Comparison of ENCODE assay signal across 14 mouse cellular contexts in genomic region chr4:70804925-70805342, GRCm38 (mm10).
DNase-seq lines count a peak whose midpoint lies in the region; ATAC-seq lines count a peak whose summit lies in the region.
"Had no signal": no experiment of that assay in that cellular context is flagged by ENCODE, and none has a peak within 500 bp of the region (broad histone marks: within the 10 kb centered on the region; RNA-seq: fewer than 3 reads in every experiment).

No protein-coding gene starts in this region.

- H3K27ac ChIP-seq in forebrain, embryonic 14.5 days (ENCODE audit: low read depth, low read length) = no peak overlapping the region
- H3K27ac ChIP-seq in forebrain, embryonic 12.5 days = no peak overlapping the region
- H3K27ac ChIP-seq in lung, embryonic 16.5 days (ENCODE audit: low read length) = no peak overlapping the region
- H3K27ac ChIP-seq in neural tube, embryonic 15.5 days (replicated peaks) = no peak overlapping the region
- H3K27ac ChIP-seq: heart, adult 2 months; limb, embryonic 13.5 days; neural tube, embryonic 13.5 days had no signal

- 63% methylated on average over 3 of the region's 3 CpGs for WGBS in forebrain, embryonic 14.5 days
- 88% methylated on average over 3 of the region's 3 CpGs for WGBS in forebrain, embryonic 12.5 days
- WGBS in lung, embryonic 16.5 days = 39% methylated on average over 3 of the region's 3 CpGs
- WGBS in neural tube, embryonic 15.5 days = 79% methylated on average over 3 of the region's 3 CpGs

- peak; percentile 87 for ATAC-seq in forebrain, embryonic 14.5 days
- ATAC-seq in forebrain, embryonic 12.5 days (ENCODE audit: low FRiP score) = no peak
- ATAC-seq in lung, embryonic 16.5 days (ENCODE audit: low read depth) = peak; percentile 41; the same call in 1 of the 2 replicates
- no peak for ATAC-seq in neural tube, embryonic 15.5 days (ENCODE audit: low FRiP score)
- ATAC-seq: CD4-positive, CD25-positive, alpha-beta regulatory T cell, adult 4 months; inflammation-experienced regulatory T-cells, adult 6 months; liver, postnatal 0 days had no signal

- H3K36me3 ChIP-seq in forebrain, embryonic 14.5 days (ENCODE audit: control insufficient read depth, insufficient read depth, low read length) = no peaks in the 10 kb centered on the region
- no peaks in the 10 kb centered on the region for H3K36me3 ChIP-seq in forebrain, embryonic 12.5 days (replicated peaks)
- no peaks in the 10 kb centered on the region for H3K36me3 ChIP-seq in lung, embryonic 16.5 days (ENCODE audit: control insufficient read depth, insufficient read depth, low read length)
- H3K36me3 ChIP-seq in neural tube, embryonic 15.5 days = no peaks in the 10 kb centered on the region
- H3K36me3 ChIP-seq: limb, embryonic 13.5 days; neural tube, embryonic 13.5 days had no signal

- H3K27me3 ChIP-seq in forebrain, embryonic 14.5 days (replicated peaks; ENCODE audit: control insufficient read depth, insufficient read depth, low read length) = no peaks in the 10 kb centered on the region
- 0 out of 2 replicates have a peak, but pooled peaks cover 4% of the 10 kb centered on the region for H3K27me3 ChIP-seq in forebrain, embryonic 12.5 days
- no peaks in the 10 kb centered on the region for H3K27me3 ChIP-seq in lung, embryonic 16.5 days (ENCODE audit: control insufficient read depth, insufficient read depth, low read depth, low read length)
- no peaks in the 10 kb centered on the region for H3K27me3 ChIP-seq in neural tube, embryonic 15.5 days (replicated peaks)
- H3K27me3 ChIP-seq: limb, embryonic 13.5 days; neural tube, embryonic 13.5 days had no signal

- DNase-seq in forebrain, embryonic 14.5 days (ENCODE audit: low spot score) = peak; percentile 82
- DNase-seq in lung, postnatal 4 days = no peak
- peak; percentile 25 for DNase-seq in fibroblast of lung, adult 2 months (ENCODE audit: low read depth)
- DNase-seq in layer of hippocampus, postnatal 14 days (ENCODE audit: low spot score in 2 of 2) = peak; percentile 51 to 81
- DNase-seq: adrenal gland, postnatal 10 days; heart, adult 2 months; liver, postnatal 0 days had no signal

- no peaks in the 10 kb centered on the region for H3K4me1 ChIP-seq in forebrain, embryonic 14.5 days (ENCODE audit: control insufficient read depth, insufficient read depth, low read length)
- no peaks in the 10 kb centered on the region for H3K4me1 ChIP-seq in forebrain, embryonic 12.5 days
- no peaks in the 10 kb centered on the region for H3K4me1 ChIP-seq in lung, embryonic 16.5 days (replicated peaks; ENCODE audit: control insufficient read depth, insufficient read depth, low read length)
- no peaks in the 10 kb centered on the region for H3K4me1 ChIP-seq in neural tube, embryonic 15.5 days
- H3K4me1 ChIP-seq: limb, embryonic 13.5 days; neural tube, embryonic 13.5 days had no signal

- H3K4me2 ChIP-seq in forebrain, embryonic 14.5 days (ENCODE audit: low read length) = no peak overlapping the region
- no peak overlapping the region for H3K4me2 ChIP-seq in forebrain, embryonic 12.5 days
- no peak overlapping the region for H3K4me2 ChIP-seq in lung, embryonic 16.5 days (ENCODE audit: low read depth, low read length)
- no peak overlapping the region for H3K4me2 ChIP-seq in neural tube, embryonic 15.5 days
- H3K4me2 ChIP-seq: limb, embryonic 13.5 days; neural tube, embryonic 13.5 days had no signal

- no peaks in the 10 kb centered on the region for H3K9me3 ChIP-seq in forebrain, embryonic 14.5 days (replicated peaks; ENCODE audit: control insufficient read depth, low read length)
- H3K9me3 ChIP-seq in forebrain, embryonic 12.5 days = no peaks in the 10 kb centered on the region
- H3K9me3 ChIP-seq in lung, embryonic 16.5 days (ENCODE audit: control insufficient read depth, low read length) = no peaks in the 10 kb centered on the region
- H3K9me3 ChIP-seq in neural tube, embryonic 15.5 days (replicated peaks) = no peaks in the 10 kb centered on the region
- H3K9me3 ChIP-seq: limb, embryonic 13.5 days; neural tube, embryonic 13.5 days had no signal

- H3K9ac ChIP-seq in forebrain, embryonic 14.5 days (ENCODE audit: low read length) = no peak overlapping the region
- H3K9ac ChIP-seq in forebrain, embryonic 12.5 days = no peak overlapping the region
- H3K9ac ChIP-seq in lung, embryonic 16.5 days (ENCODE audit: low read length) = no peak overlapping the region
- no peak overlapping the region for H3K9ac ChIP-seq in neural tube, embryonic 15.5 days (replicated peaks)
- H3K9ac ChIP-seq: limb, embryonic 13.5 days; liver, postnatal 0 days; neural tube, embryonic 13.5 days had no signal

- no peak overlapping the region for H3K4me3 ChIP-seq in forebrain, embryonic 14.5 days (ENCODE audit: low read depth, low read length)
- H3K4me3 ChIP-seq in forebrain, embryonic 12.5 days (replicated peaks) = no peak overlapping the region
- H3K4me3 ChIP-seq in lung, embryonic 16.5 days (ENCODE audit: low read length) = no peak overlapping the region
- no peak overlapping the region for H3K4me3 ChIP-seq in neural tube, embryonic 15.5 days (replicated peaks)
- H3K4me3 ChIP-seq: heart, adult 2 months; limb, embryonic 13.5 days; neural tube, embryonic 13.5 days had no signal

Comparison
In these comparisons a context has a peak if more than half of its experiments do, and no peak if none do; other contexts are left out.
1. ATAC-seq: peak in forebrain, embryonic 14.5 days (single experiment) and lung, embryonic 16.5 days (single experiment); none in forebrain, embryonic 12.5 days (single experiment) and neural tube, embryonic 15.5 days (single experiment).
2. DNase-seq: peak in forebrain, embryonic 14.5 days (single experiment), fibroblast of lung, adult 2 months (single experiment) and layer of hippocampus, postnatal 14 days (2 of 2); none in lung, postnatal 4 days (0 of 2).